Mouse (Mus musculus) hindbrain, embryonic 11.5 days (tissue): ENCODE data around the gene Hgf. TPM values are rescaled to one million over a fixed set of nuclear protein-coding genes. Genes with fewer than 3 reads are reported as not detected.
A peak's percentile ranks its signal among the peaks of the same experiment; 100 is the strongest.

Experiments used
- ATAC-seq: fragments of 200-750 bp; cut with Nextera tagmentation; 2 replicates; pipeline ENCODE4 v1.8.0; 2017; ENCODE audit warnings: mild to moderate bottlenecking, moderate TSS enrichment, moderate library complexity; ENCODE audit not compliant: low FRiP score
- DNase-seq: peaks from one replicate; pipeline ENCODE4 v3.0.0-alpha.2; 2015; ENCODE audit warnings: low spot score
- H3K27ac ChIP-seq: fragments of 300-500 bp; sonication (generic); 2 replicates; pipeline ENCODE4 v1.5.1; 2014; ENCODE audit warnings: mild to moderate bottlenecking, low read depth, low read length
- H3K27me3 ChIP-seq: fragments of 300-500 bp; sonication (generic); 2 replicates; pipeline ENCODE4 v1.6.1; 2014; ENCODE audit warnings: mild to moderate bottlenecking, low read length, moderate library complexity, mixed read lengths; ENCODE audit not compliant: control insufficient read depth, insufficient read depth
- H3K36me3 ChIP-seq: fragments of 300-500 bp; sonication (generic); 2 replicates; pipeline ENCODE4 v1.6.1; 2014; ENCODE audit warnings: mild to moderate bottlenecking, low read length, moderate library complexity, mixed read lengths; ENCODE audit not compliant: control insufficient read depth, insufficient read depth
- H3K4me1 ChIP-seq: fragments of 300-500 bp; sonication (generic); replicated peaks from 2 replicates; pipeline ENCODE4 v1.6.1; 2014; ENCODE audit warnings: low read length, mixed read lengths; ENCODE audit not compliant: control insufficient read depth, insufficient read depth
- H3K4me2 ChIP-seq: fragments of 300-500 bp; sonication (generic); replicated peaks from 2 replicates; pipeline ENCODE4 v1.6.1; 2014; ENCODE audit warnings: mild to moderate bottlenecking, low read depth, low read length
- H3K4me3 ChIP-seq: fragments of 300-500 bp; sonication (generic); 2 replicates; pipeline ENCODE4 v1.5.1; 2014; ENCODE audit warnings: low read depth, low read length
- H3K9ac ChIP-seq: fragments of 300-500 bp; sonication (generic); 2 replicates; pipeline ENCODE4 v1.6.1; 2014; ENCODE audit warnings: low read depth, low read length
- H3K9me3 ChIP-seq: fragments of 300-500 bp; sonication (generic); 2 replicates; pipeline ENCODE4 v1.6.1; 2016; ENCODE audit warnings: low read length; ENCODE audit not compliant: control insufficient read depth
- WGBS: fragments of 180-500 bp; shearing (Covaris S2); extraction: QIAGEN DNeasy Blood & Tissue Kit; methylation state at CpG from one replicate; pipeline ENCODE4 v1.1.7; 2014; 5-methylcytosine and 5-hydroxymethylcytosine counted together
- polyA plus RNA-seq: library from polyadenylated mRNA; unstranded; fragments of >200 nt; fragmentation: Nextera tagmentation; extraction: Ambion mirVana; gene quantifications from 2 replicates; pipeline ENCODE4 v1.2.1, GENCODE M21; 2014

Gene Hgf
- polyA plus RNA-seq, 1 experiment from 2014 or later: 1.4 TPM

GRCm38 (mm10) chr5:16568997-16569396 is 15.7 kb downstream of the Hgf start:
- H3K36me3 ChIP-seq: no peaks in the 10 kb centered on the region

GRCm38 (mm10) chr5:16577882-16578742 is 24.8 kb downstream of the Hgf start:
- Histone ChIP-seq H3K36me3 (no peaks in the 10 kb centered on the region), H3K9ac (no peak overlapping the region), H3K27ac (no peak overlapping the region), H3K4me1 (no peaks in the 10 kb centered on the region), H3K9me3 (no peaks in the 10 kb centered on the region), H3K4me3 (no peak overlapping the region), H3K4me2 (no peak overlapping the region), H3K27me3 (no peaks in the 10 kb centered on the region)
- 80% methylated on average over 14 of the region's 14 CpGs for WGBS
- ATAC-seq: no peak
- no peak for DNase-seq

More at GRCm38 (mm10) chr5:16568997-16569396, 15.7 kb downstream of the Hgf start:
- Histone ChIP-seq H3K4me1 (no peaks in the 10 kb centered on the region), H3K4me3 (no peak overlapping the region), H3K9ac (no peak overlapping the region), H3K9me3 (no peaks in the 10 kb centered on the region), H3K27ac (no peak overlapping the region), H3K4me2 (no peak overlapping the region), H3K27me3 (no peaks in the 10 kb centered on the region)
- ATAC-seq (no peak), DNase-seq (no peak)
- 89% methylated on average over 4 of the region's 4 CpGs for WGBS

GRCm38 (mm10) chr5:16595699-16596098 is 42.4 kb downstream of the Hgf start:
- Histone ChIP-seq H3K27me3 (no peaks in the 10 kb centered on the region), H3K36me3 (no peaks in the 10 kb centered on the region), H3K9ac (no peak overlapping the region), H3K4me2 (no peak overlapping the region), H3K9me3 (no peaks in the 10 kb centered on the region), H3K4me3 (no peak overlapping the region), H3K4me1 (no peaks in the 10 kb centered on the region), H3K27ac (no peak overlapping the region)
- WGBS: 86% methylated on average over 4 of the region's 4 CpGs
- DNase-seq: no peak
- ATAC-seq: peak; percentile 10; the same call in 1 of the 2 replicates

GRCm38 (mm10) chr5:16597996-16598395 is 44.7 kb downstream of the Hgf start:
- H3K4me3 ChIP-seq: no peak overlapping the region
- H3K9me3 ChIP-seq: no peaks in the 10 kb centered on the region
- H3K36me3 ChIP-seq: no peaks in the 10 kb centered on the region
- H3K4me1 ChIP-seq: no peaks in the 10 kb centered on the region
- ATAC-seq (no peak), DNase-seq (no peak)
- no peak overlapping the region for H3K9ac ChIP-seq
- H3K4me2 ChIP-seq: no peak overlapping the region
- no peak overlapping the region for H3K27ac ChIP-seq
- WGBS: 53% methylated on average over 6 of the region's 6 CpGs
- H3K27me3 ChIP-seq: no peaks in the 10 kb centered on the region

- no peak overlapping the region for H3K27ac ChIP-seq
- H3K4me1 ChIP-seq: no peaks in the 10 kb centered on the region
- DNase-seq (no peak), ATAC-seq (no peak)
- no peaks in the 10 kb centered on the region for H3K27me3 ChIP-seq
- no peak overlapping the region for H3K9ac ChIP-seq
- no peak overlapping the region for H3K4me3 ChIP-seq
- 95% methylated on average over 1 of the region's 1 CpGs for WGBS
- H3K36me3 ChIP-seq: no peaks in the 10 kb centered on the region
- no peak overlapping the region for H3K4me2 ChIP-seq
- H3K9me3 ChIP-seq: no peaks in the 10 kb centered on the region
These were observed 48.2 kb downstream of the Hgf start for GRCm38 (mm10) chr5:16601463-16601862.

GRCm38 (mm10) chr5:16632996-16633395 is 79.7 kb downstream of the Hgf start:
- ATAC-seq (no peak), DNase-seq (no peak)
- Histone ChIP-seq H3K4me2 (no peak overlapping the region), H3K27me3 (no peaks in the 10 kb centered on the region), H3K4me1 (no peaks in the 10 kb centered on the region), H3K36me3 (no peaks in the 10 kb centered on the region), H3K9me3 (no peaks in the 10 kb centered on the region), H3K4me3 (no peak overlapping the region), H3K9ac (no peak overlapping the region), H3K27ac (no peak overlapping the region)
- 74% methylated on average over 1 of the region's 1 CpGs for WGBS

GRCm38 (mm10) chr5:16646417-16646816 is 93.1 kb downstream of the Hgf start:
- no peak overlapping the region for H3K4me3 ChIP-seq
- H3K9me3 ChIP-seq: no peaks in the 10 kb centered on the region
- no peak overlapping the region for H3K4me2 ChIP-seq
- H3K4me1 ChIP-seq: no peaks in the 10 kb centered on the region
- H3K36me3 ChIP-seq: no peaks in the 10 kb centered on the region
- H3K9ac ChIP-seq: no peak overlapping the region
- no peaks in the 10 kb centered on the region for H3K27me3 ChIP-seq
- no peak overlapping the region for H3K27ac ChIP-seq
- 59% methylated on average over 7 of the region's 7 CpGs for WGBS
- DNase-seq: peak; percentile 6
- peak; percentile 68 for ATAC-seq

GRCm38 (mm10) chr5:16647701-16648100 is 94.4 kb downstream of the Hgf start:
- no peaks in the 10 kb centered on the region for H3K4me1 ChIP-seq
- H3K9ac ChIP-seq: no peak overlapping the region
- DNase-seq (no peak), ATAC-seq (no peak)
- H3K4me2 ChIP-seq: no peak overlapping the region
- H3K27me3 ChIP-seq: no peaks in the 10 kb centered on the region
- H3K36me3 ChIP-seq: no peaks in the 10 kb centered on the region
- no peaks in the 10 kb centered on the region for H3K9me3 ChIP-seq
- no peak overlapping the region for H3K4me3 ChIP-seq
- no peak overlapping the region for H3K27ac ChIP-seq

GRCm38 (mm10) chr5:16650240-16650639 is 96.9 kb downstream of the Hgf start:
- Histone ChIP-seq H3K4me3 (no peak overlapping the region), H3K27me3 (no peaks in the 10 kb centered on the region), H3K36me3 (no peaks in the 10 kb centered on the region), H3K9ac (no peak overlapping the region), H3K9me3 (no peaks in the 10 kb centered on the region), H3K4me1 (no peaks in the 10 kb centered on the region), H3K4me2 (no peak overlapping the region), H3K27ac (no peak overlapping the region)
- 98% methylated on average over 1 of the region's 1 CpGs for WGBS
- no peak for ATAC-seq
- DNase-seq: no peak
